Mouse (Mus musculus): Measurements from ENCODE around the gene Ccdc130.
"Not testable (repeated sequence)": the region's sequence is repeated elsewhere in the genome, so short reads cannot be mapped to it uniquely, and the experiment has no call there.

Ccdc130 gene

DNA sequence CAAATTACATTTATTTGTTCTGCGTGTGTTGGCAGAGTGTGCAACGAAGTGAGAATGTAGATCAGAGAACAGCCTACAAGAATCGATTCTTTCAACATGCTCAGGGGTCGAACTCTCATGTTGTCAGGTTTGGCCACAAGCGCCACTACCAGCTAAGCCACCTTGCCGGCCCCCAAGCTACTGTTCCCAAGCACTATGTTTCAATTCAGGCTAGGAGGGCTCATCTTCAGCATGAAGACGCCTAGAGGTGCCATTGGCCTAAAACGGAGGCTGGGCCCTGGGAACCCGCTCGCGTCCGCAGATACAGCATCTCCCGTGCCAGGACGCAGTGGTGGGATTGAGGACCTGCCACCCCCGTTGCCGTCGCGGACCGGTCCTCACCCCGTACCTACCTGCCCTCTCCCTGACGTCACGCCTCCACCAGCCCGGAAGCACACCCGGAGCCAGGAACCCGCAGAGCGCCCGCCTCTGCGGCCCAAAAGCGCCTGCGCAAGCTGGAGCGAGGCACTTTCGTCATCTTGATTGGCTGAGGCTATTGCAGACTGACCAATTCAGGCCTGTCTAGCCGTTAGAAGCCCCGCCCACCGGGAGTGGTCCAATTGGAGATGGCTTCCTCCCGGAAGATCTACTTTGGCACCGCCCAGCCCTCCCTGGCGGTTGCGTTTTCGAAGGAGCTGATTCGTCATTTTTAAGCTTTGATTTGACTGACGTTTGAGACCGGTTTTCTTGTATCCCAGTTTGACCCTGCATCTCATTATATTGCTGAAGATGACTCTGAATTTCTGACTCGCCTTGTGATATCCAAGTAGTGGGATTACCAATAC is at the start of gene Ccdc130:
TSS of gene Ccdc130 (minus strand) at position 431 of the 824 bp plus-strand sequence.
- in situ Hi-C loops (cut with MboI, MseI) = no loop called here

DNA sequence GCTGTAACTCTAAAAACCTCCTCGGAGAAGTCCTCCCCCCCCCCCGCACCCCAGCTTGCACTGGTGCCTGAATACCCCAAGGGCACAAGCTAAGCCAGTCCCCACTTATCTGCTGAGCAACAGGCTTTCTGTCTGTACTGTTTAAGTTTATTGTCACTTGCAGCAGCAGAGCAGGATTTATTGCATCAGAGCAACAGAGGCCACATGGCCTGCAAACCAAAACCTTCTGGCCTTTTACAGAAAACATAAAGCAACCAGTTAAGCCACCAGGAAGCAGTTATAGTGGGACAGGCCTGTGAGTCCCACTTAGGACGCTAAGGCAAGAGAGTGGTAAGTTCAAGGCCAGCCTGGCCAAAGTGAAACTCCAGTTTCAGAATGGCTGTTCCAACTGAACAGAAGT is 38.2 kb upstream of the Ccdc130 start:
- in situ Hi-C loops (cut with MboI, MseI) = no loop called here

DNA sequence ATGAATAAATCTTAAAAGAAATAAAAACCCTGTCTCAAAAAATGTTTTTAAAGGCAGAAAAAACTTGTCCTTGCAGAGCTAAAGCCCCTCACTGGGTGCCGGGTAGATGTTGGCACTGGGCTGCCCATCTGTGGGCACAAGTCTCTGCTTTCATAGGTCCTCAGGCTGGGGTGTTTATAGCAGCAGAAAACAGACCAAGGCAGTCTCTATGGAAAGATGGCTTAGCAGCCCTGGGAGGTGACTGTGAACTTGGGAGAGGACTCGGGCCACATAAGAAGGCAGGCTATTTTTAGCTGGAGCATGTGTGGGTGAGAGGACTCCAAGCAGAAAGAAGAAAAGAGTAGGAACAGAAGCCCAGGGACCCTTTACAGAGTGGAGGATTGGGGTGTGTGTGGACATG is 33.8 kb upstream of the Ccdc130 start:
- in situ Hi-C loops (cut with MboI, MseI) = no loop called here

DNA sequence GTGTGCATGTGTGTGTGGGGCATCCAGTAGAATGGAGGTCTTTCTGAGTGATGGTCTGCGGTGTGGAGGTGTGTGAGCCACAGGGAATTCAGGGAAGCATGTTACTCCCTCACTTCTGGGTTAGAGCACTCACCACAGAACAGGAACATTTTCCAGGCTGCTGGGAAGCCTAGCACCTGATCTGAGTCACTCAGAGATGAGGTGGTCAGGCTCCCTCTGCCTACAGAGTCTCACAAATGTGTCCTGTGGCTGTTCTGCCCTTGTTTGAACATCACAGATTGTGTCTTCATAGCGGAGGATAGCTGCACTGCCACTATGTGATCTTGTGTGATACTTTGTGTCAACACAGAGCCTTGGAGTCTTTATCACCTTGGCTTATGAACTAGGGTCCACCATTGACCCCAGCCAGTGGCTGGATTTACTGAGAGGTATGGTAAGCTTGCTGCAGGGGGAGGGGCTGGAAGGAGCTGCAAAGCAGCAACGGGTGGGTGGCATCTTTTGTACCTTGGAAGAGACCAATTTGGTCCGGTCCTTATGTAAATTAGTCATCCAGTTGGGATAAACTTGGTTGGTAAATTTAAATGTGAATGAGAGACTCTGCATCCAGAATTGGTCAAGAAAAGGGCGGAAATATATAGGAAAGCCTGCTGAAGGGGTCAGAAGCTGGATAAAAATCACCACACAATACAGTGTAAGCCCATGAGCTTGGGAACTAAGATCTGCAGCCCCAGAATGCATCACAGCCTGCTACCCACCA is 27.0 kb upstream of the Ccdc130 start:
- in situ Hi-C loops (cut with MboI, MseI) = no loop called here

DNA sequence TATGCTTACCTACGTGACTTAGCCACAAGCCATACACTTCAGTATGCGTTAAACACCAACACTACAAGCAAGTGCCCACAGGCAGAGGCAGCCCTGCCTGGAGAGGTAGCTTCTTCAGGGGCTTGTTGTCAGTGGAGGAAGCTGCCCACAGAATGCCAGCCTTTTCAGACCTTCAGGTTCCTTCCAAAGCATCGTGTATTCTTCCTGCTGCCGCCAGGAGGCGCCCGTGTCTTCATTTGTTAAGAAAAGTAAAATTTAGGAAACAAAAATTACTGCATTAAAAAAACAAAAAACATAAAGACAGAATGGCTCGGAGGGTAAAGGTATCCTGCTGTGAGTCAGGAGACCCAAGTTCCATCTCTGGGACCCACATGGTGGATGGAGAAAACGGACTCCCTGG is 21.5 kb upstream of the Ccdc130 start:
- in situ Hi-C loops (cut with MboI, MseI) = loop anchor here (5.0 kb wide), 1 partner anchor 71 kb away; no protein-coding TSS in a partner anchor

DNA sequence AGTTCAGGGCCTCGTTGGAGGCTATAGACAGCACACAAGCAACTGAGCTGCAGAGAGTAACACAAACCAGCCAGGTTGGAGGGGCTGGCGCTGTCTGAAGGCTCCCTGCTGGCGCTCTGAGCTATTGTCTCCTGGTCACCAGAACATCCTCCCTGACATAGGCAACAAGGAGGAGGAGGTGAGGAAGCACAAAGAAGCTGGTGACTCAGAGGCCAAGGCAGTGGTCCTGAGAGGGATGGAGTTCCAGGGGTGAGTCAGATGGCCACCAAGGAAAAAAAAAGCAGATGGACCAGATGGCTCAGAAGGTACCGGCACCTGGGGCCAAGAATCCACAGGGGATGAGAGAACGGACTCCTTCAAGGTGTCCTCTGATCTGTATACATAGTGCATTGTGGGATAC is 20.9 kb upstream of the Ccdc130 start:
- in situ Hi-C loops (cut with MboI, MseI) = loop anchor here (5.0 kb wide), 1 partner anchor 71 kb away; no protein-coding TSS in a partner anchor

DNA sequence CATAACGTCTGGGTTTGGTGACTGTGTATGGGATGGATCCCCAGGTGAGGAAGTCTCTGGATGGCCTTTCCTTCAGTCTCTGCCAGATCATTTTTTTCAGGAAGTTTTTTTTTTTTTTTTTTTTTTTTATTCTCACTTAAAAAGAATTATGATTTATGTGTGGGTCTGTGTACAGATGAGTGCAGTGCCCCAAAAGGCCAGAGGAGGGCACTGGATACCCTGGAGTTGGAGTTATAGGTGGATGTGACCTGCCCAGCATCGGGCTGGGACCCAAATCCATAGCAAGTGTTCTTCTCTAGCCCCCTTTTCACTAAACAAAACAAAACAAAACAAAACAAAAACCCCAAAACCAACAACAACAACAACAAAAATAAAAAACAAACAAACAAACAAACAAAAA is 18.7 kb upstream of the Ccdc130 start:
- in situ Hi-C loops (cut with MboI, MseI) = no loop called here

DNA sequence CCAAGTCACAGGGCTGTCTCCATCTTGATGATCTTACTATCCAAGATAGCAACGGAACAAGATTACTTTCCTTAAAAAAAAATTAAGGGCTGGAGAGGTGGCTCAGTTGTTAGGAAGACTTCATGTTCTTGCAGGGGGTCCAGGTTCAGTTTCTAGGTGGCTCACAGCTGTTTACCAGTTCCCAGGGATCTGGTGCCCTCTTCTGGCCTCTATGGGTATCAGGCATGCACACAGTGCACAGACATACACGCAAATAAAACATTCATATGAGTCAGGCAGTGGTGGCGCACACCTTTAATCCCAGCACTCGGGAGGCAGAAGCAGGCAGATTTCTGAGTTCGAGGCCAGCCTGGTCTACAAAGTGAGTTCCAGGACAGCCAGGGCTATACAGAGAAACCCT is 15.5 kb upstream of the Ccdc130 start:
- in situ Hi-C loops (cut with MboI, MseI) = not testable (repeated sequence)

DNA sequence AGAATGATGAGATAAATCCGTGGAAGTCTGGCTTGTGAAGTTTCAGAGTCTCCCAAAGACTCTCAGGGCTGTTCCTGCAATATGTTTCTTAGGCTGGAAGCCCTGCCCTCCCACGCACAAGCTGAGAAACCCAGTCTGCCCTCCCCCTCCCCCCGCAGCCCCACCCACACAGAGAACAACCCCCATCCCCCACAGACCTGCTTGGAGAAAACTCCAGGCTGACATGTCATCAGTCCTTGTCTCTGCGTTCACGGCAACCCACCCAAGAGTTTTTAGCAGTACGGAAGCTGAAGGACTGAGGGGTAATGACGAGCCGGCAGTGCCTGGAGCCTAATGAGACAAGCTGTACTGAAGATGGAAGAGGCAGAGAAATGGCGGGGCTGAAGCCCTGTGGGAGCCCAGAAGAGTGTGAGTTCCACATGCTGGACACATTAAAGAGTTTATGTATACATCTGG is 14.5 kb upstream of the Ccdc130 start:
- in situ Hi-C loops (cut with MboI, MseI) = no loop called here

DNA sequence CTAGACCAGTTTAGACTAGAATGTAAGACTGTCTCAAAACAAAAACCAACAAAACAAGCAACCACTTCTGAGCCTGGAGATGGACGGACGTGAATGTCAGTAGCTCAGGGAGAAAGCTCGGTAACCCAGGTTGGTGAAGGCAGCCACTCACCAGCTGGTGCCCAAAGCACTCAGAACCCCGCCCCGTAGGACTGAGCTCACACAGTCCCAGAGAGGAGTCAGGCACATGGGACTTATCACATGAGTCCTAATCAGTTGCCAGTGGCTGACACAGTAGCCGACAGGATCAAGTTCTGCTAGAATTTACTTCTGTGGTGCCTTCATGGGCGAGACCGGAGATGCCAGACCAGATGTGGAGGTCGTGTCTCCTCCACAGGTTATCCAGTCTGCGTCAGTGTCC is 10.6 kb upstream of the Ccdc130 start:
- in situ Hi-C loops (cut with MboI, MseI) = no loop called here

DNA sequence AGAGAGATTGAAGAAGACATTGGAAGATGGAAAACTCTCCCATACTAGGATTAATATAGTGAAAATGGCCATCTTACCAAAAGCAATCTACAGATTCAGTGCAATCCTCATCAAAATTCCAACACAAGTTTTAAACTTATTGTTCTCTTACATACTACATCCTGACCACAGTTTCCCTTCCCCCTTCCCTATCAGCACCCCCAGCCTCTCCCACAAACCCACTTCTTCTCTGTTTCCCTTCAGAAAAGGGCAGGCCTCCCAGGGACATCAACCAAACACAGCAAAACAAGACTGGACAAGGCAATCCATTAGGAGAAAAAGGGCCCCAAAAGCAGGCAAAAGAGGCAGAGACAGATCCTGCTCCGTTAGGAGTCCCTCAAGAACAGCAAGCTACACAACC is 6.3 kb upstream of the Ccdc130 start:
- in situ Hi-C loops (cut with MboI, MseI) = no loop called here

DNA sequence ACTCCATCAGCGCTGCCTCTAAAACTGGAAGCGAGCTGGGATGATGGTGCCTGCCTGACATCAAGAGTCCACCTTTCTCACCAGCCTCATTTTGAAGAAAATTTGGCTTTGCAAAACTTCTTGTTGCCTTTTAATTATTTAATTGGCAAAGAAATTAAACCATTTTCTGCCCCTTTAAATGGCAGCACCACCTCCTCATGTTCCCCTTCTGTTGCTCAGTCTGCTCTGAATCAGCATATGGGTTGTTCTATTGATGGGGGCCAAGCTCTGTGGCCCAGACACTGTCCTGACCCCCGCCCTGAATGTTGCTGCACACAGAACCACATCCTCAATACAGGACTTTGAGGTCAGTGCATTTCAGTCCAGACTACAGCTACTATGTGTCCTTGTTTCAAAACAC is 3.8 kb upstream of the Ccdc130 start:
- in situ Hi-C loops (cut with MboI, MseI) = no loop called here

DNA sequence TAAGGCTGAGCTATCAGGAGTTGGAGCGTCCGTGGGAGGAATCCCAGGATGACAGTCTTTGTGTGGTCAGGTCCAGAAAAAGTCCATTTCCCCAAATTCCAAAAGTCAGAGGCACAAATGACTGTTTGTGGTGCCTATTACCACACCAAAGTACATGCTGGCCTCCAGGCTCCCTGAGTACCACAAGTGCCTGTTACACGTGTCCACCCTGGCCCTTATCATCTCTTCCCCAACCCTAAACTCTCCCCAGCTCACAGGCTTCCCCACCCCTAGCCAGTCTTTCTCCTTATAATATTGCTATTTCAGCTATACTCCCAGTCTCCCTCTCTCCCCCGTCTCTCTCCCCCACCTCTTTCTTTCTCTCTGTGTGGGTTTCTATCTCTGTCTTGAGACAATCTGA is 2.1 kb upstream of the Ccdc130 start:
- in situ Hi-C loops (cut with MboI, MseI) = no loop called here

DNA sequence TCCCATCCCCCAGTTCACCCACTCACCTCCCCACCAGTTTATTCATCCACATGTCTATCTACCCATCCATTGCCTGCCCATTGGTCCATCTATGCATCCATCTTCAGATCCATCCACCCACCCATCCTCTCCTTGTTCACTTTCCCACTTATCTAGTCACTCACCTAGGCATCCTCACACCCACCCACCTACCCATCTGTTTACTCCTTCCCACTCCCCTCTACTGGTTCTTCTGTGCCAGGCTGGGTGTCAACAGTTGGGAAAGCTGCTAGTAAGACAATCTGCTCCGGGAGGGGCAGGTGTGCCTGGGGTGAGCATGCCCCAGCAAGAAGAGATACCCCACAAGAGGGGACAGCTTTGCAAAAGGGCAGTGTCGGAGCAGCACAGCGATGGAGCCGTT is 9.1 kb downstream of the Ccdc130 start:
- in situ Hi-C loops (cut with MboI, MseI) = no loop called here

DNA sequence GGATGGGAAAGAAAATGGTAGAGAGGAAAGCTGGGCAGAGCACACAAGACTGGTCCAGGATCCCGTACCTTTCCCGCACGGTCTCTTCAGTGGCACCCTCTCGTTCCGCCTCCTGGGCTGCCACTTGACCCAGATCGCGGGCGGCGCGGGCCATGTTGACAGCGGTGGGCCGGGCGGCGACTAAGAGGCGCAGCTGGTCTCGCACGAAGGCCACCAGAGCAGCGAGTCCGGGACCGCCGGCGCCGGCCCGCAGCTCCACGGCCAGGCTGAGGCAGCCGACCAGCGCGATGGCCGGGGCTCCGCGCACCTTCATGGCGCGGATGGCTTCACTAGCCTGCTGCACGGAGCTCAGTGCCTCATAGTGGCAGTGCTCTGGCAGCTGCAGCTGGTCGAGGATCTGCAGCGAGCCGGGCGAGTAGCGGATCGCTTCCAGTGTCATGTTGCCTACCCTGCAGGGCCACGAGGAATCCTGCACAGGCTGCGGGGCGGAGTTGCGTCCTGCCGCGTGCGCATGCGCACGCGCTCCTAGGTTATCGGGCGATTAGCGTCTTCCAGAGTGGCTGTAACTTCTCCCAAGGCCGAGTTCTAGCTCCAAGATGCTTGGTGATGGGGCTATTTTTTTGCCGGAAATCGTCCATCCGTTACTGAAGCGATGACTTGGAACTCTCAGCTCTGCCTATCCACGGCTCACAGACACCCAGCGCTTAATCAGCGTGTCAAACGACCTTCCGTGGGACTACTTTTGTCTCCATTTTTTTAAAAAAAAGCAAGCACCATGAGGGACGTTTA is 13.2 kb downstream of the Ccdc130 start, which contains the start of gene Mri1:
TSS of gene Mri1 (minus strand) at position 505 of the 789 bp plus-strand sequence.
- in situ Hi-C loops (cut with MboI, MseI) = no loop called here

DNA sequence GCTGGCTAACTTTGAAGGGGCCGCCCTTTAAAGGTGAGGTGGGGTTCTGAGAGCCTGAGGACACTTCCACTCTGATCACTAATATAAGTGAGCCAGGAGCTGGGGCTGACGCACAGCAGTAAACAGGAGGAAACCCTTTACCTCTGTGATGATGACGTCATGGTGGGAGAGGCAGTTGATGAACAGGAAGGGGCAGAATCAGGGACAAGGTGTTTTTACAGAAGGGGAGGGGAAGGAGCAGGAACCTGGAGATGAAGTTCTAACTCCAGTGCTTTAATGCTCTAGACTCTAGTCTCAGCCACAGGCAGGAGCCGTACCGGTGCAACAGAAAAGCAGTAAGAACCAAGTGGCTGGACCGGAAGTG is 13.7 kb downstream of the Ccdc130 start:
- in situ Hi-C loops (cut with MboI, MseI) = no loop called here

DNA sequence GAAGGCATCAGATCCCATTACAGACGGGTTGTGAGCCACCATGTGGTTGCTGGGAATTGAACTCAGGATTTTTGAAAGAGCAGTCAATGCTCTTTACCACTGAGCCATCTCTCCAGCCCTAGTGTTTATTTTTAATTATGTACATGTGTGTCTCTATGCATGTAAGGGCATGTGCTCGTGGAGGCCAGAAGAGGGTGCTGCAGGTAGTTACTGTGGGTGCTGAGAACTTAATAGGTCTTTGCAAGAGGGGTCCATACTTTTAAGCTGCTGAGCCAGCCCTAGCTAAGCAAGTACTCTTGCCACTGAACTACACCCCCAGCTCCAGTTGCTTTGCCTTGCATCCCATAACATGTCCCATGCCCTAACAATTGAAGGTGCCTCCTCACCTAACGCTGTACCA is 14.3 kb downstream of the Ccdc130 start:
- in situ Hi-C loops (cut with MboI, MseI) = no loop called here

DNA sequence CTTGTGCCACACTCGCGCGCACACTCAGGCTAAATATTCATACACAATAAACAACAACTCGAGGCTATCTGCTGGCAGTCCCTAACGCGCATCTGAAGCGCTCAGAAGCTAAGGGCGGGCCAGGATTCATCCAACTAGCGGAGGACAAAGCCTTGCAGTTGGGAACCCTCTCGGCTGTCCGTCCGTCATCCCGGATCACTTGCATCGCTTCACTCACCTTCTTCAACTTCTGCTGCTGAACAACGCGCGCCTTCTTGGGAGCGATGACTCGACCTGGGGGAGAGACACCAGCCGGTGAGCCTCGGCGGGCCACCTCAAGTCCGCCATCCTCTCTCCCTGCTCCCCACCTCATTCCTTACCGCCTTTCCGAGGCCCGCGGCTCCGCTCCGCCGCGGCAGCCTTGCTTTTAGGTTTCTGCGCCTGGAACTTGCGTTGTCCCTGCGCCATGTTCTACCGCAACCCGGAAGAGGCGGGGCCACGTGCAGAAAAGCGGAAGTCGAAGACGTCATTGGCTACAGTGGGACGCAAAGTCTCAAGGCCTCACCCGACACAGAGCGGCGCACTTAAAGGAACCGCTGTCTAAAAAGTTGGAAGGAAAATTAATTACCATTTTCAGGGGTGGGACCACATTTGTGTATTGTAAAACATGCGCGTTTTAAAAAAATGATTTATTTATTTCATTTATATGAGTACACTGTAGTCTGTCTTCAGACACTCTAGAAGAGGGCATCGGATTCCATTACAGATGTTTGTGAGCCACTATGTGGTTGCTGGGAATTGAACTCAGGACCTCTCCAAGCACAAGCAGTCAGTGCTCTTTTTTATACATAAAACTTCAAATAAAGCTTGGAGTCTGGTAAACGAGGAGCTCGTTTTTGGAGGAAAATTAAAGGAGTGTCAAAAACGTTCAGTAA is 20.7 kb downstream of the Ccdc130 start, which contains the start of gene D8Ertd738e:
TSS of gene D8Ertd738e (minus strand) at position 463 of the 914 bp plus-strand sequence.
- in situ Hi-C loops (cut with MboI, MseI) = loop anchor here in 1 of 2 experiments (25.0 kb wide), 1 partner anchor 813 kb away; the partner anchor contains the start of genes Dhps, Fbxw9 and Gm5741

DNA sequence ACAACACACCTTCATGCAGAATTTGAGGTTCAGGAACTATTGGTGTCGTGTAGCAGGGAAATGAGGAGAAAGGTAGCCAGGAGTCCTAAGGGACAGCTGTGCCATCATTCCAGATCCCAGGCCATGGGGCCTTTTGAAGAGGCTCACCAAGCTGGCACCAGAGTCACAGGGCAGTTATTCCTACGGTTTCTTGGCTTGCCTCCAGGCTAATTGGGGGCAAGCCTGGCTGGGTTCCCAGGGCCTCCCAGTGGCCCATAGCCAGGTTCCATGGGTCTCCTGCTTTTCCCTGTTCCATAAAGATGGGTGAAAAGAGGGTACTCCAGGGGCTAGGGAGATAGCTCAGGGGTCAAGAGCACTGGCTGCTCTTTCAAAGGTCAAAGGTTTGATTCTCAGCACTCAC is 28.4 kb downstream of the Ccdc130 start:
- in situ Hi-C loops (cut with MboI, MseI) = loop anchor here in 1 of 2 experiments (25.0 kb wide), 1 partner anchor 820 kb away; the partner anchor contains the start of genes Dhps, Fbxw9 and Gm5741

DNA sequence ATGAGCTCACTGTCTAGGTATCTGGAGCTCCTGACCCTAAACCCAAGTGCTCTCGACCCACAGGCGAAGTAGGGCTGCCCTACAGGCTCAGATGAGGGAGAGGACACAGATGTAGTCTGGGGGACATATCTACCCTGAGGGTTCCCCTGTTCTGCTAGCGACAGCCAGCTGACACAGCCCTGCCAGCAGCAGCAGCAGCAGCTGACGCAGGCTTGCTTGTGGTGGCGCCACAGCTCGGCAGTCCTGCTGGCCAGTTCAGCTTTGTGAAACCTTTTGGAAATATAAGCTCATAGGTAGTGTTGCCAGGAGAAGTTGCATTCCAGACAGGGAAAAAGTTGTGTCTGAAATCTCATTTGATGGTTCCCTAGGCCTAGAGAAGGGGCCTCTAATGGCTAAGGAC is 29.0 kb downstream of the Ccdc130 start:
- in situ Hi-C loops (cut with MboI, MseI) = loop anchor here in 1 of 2 experiments (25.0 kb wide), 1 partner anchor 821 kb away; the partner anchor contains the start of genes Dhps, Fbxw9 and Gm5741

Data from T-helper 17 cell (primary cell).